Mouse (Mus musculus): ENCODE data around the gene Wsb2.

DNA sequence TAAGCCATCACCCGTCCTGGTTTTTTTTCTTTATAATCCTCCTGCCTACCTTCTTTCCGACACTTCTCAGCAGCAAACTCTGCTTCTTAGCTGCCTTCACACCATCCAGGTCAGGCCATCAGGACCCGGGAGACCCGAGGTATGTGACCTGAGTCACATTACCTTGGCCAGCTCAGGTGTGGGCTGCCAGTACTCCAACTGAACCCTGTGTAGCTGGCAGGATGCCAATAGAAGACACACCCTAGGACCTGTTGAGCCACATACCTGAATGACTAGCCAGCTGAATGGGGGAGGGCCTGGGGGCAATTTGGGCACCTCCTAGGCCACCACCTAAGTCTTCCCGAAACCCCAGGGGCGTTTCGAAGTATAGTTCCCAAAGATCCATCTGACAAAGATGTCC is 26.6 kb upstream of the Wsb2 start:
- TF ChIP-seq EP300 (IDR thresholded peaks at IDR 0.05) (peak; percentile 43; the same call in 1 of the 2 replicates), CTCF (IDR thresholded peaks at IDR 0.05) (no peak)
